Mouse (Mus musculus) forebrain, postnatal 0 days (tissue): ENCODE measurements around the gene Arid1b. TPM values are rescaled to one million over a fixed set of nuclear protein-coding genes. Genes with fewer than 3 reads are reported as not detected.

Experiments
- ATAC-seq: fragments of 200-750 bp; cut with Nextera tagmentation; 2 replicates; pipeline ENCODE4 v1.8.0; 2017; ENCODE audit warnings: mild to moderate bottlenecking, moderate library complexity
- DNase-seq: peaks from one replicate; pipeline ENCODE4 v3.0.0-alpha.2; 2015
- H3K27ac ChIP-seq: fragments of 300-500 bp; sonication (generic); 2 replicates; pipeline ENCODE4 v1.5.1; 2014; ENCODE audit warnings: low read depth, mild to moderate bottlenecking, antibody characterized with exemption, low read length, moderate library complexity, mixed read lengths
- H3K27me3 ChIP-seq: fragments of 300-500 bp; sonication (generic); 2 replicates; pipeline ENCODE4 v1.6.1; 2014; ENCODE audit warnings: mild to moderate bottlenecking, low read length, mixed read lengths; ENCODE audit not compliant: insufficient read depth
- H3K36me3 ChIP-seq: fragments of 300-500 bp; sonication (generic); 2 replicates; pipeline ENCODE4 v1.6.1; 2014; ENCODE audit warnings: mild to moderate bottlenecking, moderate library complexity; ENCODE audit not compliant: insufficient read depth
- H3K4me1 ChIP-seq: fragments of 300-500 bp; sonication (generic); 2 replicates; pipeline ENCODE4 v1.6.1; 2014; ENCODE audit warnings: antibody characterized with exemption; ENCODE audit not compliant: insufficient read depth
- H3K4me2 ChIP-seq: fragments of 300-500 bp; sonication (generic); 2 replicates; pipeline ENCODE4 v1.6.1; 2014; ENCODE audit warnings: low read depth, mild to moderate bottlenecking, moderate library complexity
- H3K4me3 ChIP-seq: fragments of 300-500 bp; sonication (generic); 2 replicates; pipeline ENCODE4 v1.5.1; 2014; ENCODE audit warnings: low read depth, low read length, mixed read lengths
- H3K9ac ChIP-seq: fragments of 300-500 bp; sonication (generic); 2 replicates; pipeline ENCODE4 v1.6.1; 2014; ENCODE audit warnings: mild to moderate bottlenecking
- H3K9me3 ChIP-seq: fragments of 300-500 bp; sonication (generic); 2 replicates; pipeline ENCODE4 v1.6.1; 2016; ENCODE audit warnings: low read length
- CTCF ChIP-seq: sonication (generic); IDR thresholded peaks from 2 replicates; pipeline ENCODE4 v1.5.1; 2016; ENCODE audit warnings: antibody characterized with exemption, control low read depth, low read depth
- whole genome bisulfite sequencing: fragments of 180-500 bp; shearing (Covaris S2); extraction: QIAGEN DNeasy Blood & Tissue Kit; methylation state at CpG from one replicate; pipeline ENCODE4 v1.1.7; 2014; 5-methylcytosine and 5-hydroxymethylcytosine counted together
- polyA plus RNA-seq: library from polyadenylated mRNA; unstranded; fragments of >200 nt; fragmentation: Nextera tagmentation; extraction: Ambion mirVana; gene quantifications from 2 replicates; pipeline ENCODE4 v1.2.1, GENCODE M21; 2015
- total RNA-seq: library from RNA; depleted of rRNA; stranded (reverse); fragments of >200 nt; gene quantifications from 2 replicates; pipeline ENCODE4 v1.2.3, GENCODE M21; 2014

Arid1b gene
- total and polyA plus RNA-seq, 2 experiments from 2014 or later: 10.5 to 51.6 TPM

- no peak for ATAC-seq
- no peak for TF ChIP-seq CTCF
- 81% methylated on average over 12 of the region's 12 CpGs for WGBS
Measured at GRCm38 (mm10) chr17:5386885-5387545, 392.9 kb downstream of the Arid1b start.

DNA sequence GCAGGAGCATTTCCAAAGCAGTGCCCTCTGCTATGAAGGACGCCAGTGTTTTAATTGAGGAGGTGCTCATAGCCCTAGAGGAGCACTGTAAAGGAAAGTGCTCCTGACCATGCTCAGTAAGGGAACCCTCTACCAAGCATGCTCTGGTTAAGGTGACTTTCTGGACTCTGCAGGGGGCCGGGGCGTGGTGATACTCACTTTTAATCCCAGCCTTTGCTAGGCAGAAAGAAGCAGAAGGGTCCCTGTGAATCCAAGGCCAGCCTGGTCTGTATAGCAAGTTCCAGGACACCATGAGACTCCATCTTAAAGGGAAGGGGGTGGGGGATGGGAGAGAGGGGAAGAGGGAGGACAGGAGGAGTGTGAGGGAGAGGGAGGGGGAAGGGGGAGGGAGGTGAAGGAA, 394.2 kb downstream of the Arid1b start:
- Histone ChIP-seq H3K27ac (no peak overlapping the region), H3K9ac (no peak overlapping the region), H3K4me2 (no peak overlapping the region), H3K9me3 (0 out of 2 replicates have a peak, but pooled peaks cover 3% of the 10 kb centered on the region), H3K4me3 (no peak overlapping the region), H3K36me3 (no peaks in the 10 kb centered on the region), H3K4me1 (no peaks in the 10 kb centered on the region), H3K27me3 (no peaks in the 10 kb centered on the region)
- 59% methylated on average over 3 of the region's 3 CpGs for WGBS
- TF ChIP-seq CTCF: no peak
- DNase-seq (no peak), ATAC-seq (no peak)

More at GRCm38 (mm10) chr17:5386885-5387545, 392.9 kb downstream of the Arid1b start:
- no peak overlapping the region for H3K4me2 ChIP-seq
- no peaks in the 10 kb centered on the region for H3K9me3 ChIP-seq
- no peaks in the 10 kb centered on the region for H3K36me3 ChIP-seq
- no peak for DNase-seq
- H3K4me3 ChIP-seq: no peak overlapping the region
- H3K9ac ChIP-seq: no peak overlapping the region
- H3K4me1 ChIP-seq: no peaks in the 10 kb centered on the region
- no peak overlapping the region for H3K27ac ChIP-seq
- H3K27me3 ChIP-seq: no peaks in the 10 kb centered on the region

DNA sequence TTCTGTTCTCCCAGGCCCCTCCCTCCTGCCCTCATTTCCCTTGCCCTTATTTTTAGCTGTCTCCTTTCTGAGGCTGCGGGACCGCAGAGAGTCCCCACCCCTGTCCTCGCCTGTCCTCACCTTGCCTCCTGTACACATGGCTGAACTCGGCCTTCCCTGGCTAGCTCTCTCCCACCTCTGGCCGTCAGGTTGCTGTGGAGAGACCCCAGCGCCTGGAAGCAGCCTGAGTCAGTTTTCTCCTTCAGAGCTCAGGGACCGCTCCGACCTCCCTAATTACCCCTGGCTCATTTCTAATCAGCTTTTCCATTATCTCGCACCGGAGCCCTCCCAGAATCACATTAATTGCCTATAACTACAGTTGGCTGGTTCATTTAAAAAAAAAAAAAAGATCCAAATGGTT, 396.6 kb downstream of the Arid1b start:
- H3K27me3 ChIP-seq: no peaks in the 10 kb centered on the region
- DNase-seq: no peak
- ATAC-seq: no peak
- no peak overlapping the region for H3K4me3 ChIP-seq
- TF ChIP-seq CTCF: no peak
- H3K4me2 ChIP-seq: no peak overlapping the region
- H3K4me1 ChIP-seq: no peaks in the 10 kb centered on the region
- H3K9me3 ChIP-seq: 0 out of 2 replicates have a peak, but pooled peaks cover 4% of the 10 kb centered on the region
- H3K27ac ChIP-seq: no peak overlapping the region
- H3K36me3 ChIP-seq: no peaks in the 10 kb centered on the region
- WGBS: 29% methylated on average over 10 of the region's 10 CpGs
- no peak overlapping the region for H3K9ac ChIP-seq

DNA sequence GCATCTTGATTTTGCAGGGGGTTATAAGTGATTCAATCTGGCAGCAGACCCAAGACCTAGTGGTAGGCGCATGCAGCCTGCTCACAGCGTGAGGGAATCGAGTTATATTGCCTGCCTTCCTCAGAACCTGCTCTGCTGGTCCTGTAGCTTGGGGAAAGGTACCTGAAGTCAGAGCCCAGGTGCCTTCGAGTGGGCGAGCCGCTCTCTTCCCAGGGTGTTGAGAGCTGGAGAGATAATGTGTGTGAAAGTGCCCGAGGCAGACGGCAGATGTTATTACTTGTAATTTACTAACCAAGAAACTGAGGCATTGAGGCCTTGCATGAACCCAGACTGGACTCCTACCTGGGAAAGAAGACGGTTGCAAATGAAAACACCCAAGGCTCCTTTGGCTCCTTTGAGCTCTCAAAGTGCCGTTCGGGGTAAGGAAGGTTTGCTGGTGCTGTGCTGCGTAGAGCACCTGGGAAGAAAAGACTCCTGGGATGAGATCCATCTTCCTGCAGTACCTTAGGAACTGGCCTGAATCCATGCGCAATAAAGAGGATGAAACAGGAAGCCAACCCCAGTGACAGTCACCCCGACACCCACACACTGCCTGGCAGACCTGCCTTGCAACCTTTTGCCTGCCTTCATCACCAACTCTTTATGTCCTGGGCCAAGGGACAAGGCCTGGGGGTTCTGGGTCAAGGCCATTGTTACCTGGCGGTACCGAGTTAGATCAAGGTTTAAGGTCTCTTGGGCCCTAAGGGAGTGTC, 401.5 kb downstream of the Arid1b start:
- 91% methylated on average over 16 of the region's 16 CpGs for WGBS
- TF ChIP-seq CTCF: no peak
- DNase-seq: no peak

GRCm38 (mm10) chr17:5396213-5396612, 402.1 kb downstream of the Arid1b start:
- Histone ChIP-seq H3K4me2 (no peak overlapping the region), H3K36me3 (no peaks in the 10 kb centered on the region), H3K4me1 (no peaks in the 10 kb centered on the region), H3K4me3 (no peak overlapping the region), H3K27me3 (no peaks in the 10 kb centered on the region), H3K27ac (no peak overlapping the region), H3K9ac (no peak overlapping the region), H3K9me3 (0 out of 2 replicates have a peak, but pooled peaks cover 4% of the 10 kb centered on the region)
- 52% methylated on average over 5 of the region's 5 CpGs for WGBS
- no peak for TF ChIP-seq CTCF
- DNase-seq (no peak), ATAC-seq (no peak)

More for the DNA sequence above, 401.5 kb downstream of the Arid1b start:
- H3K4me3 ChIP-seq: no peak overlapping the region
- no peak overlapping the region for H3K4me2 ChIP-seq
- no peaks in the 10 kb centered on the region for H3K27me3 ChIP-seq
- no peak overlapping the region for H3K27ac ChIP-seq
- ATAC-seq: no peak
- H3K36me3 ChIP-seq: no peaks in the 10 kb centered on the region
- 0 out of 2 replicates have a peak, but pooled peaks cover 4% of the 10 kb centered on the region for H3K9me3 ChIP-seq
- H3K4me1 ChIP-seq: no peaks in the 10 kb centered on the region
- H3K9ac ChIP-seq: no peak overlapping the region
